Mouse (Mus musculus) erythroblast, adult 5-6 weeks (primary cell): ENCODE measurements around the gene Csnk1e. TPM values are rescaled to one million over a fixed set of nuclear protein-coding genes. Genes with fewer than 3 reads are reported as not detected.
"Not testable (repeated sequence)": the region's sequence is repeated elsewhere in the genome, so short reads cannot be mapped to it uniquely, and the experiment has no call there.

Experiments used
- ATAC-seq: replicated peaks from 2 replicates; pipeline ENCODE4 v1.8.0; 2016; ENCODE audit warnings: moderate number of reproducible peaks, mild to moderate bottlenecking, moderate TSS enrichment, inconsistent platforms; ENCODE audit not compliant: poor library complexity, low FRiP score, severe bottlenecking
- total RNA-seq, 2 experiments: library from RNA; stranded (forward) in 1 of 2; stranded (reverse) in 1 of 2; fragments of 150-400 nt in 1 of 2; fragments of 200-764, 138-1000 nt in 1 of 2; gene quantifications; 2 replicates each; pipeline versions ENCODE4 v1.2.3 to v1.2.4; 2015 to 2017; ENCODE audit warnings: low replicate concordance in 2 of 2

The Csnk1e gene
- total RNA-seq (2015; ENCODE audit: low replicate concordance) (13.2 and 14.6 TPM in 2 replicates), total RNA-seq (2017; ENCODE audit: low replicate concordance) (3.9 and 16.3 TPM in 2 replicates)

DNA sequence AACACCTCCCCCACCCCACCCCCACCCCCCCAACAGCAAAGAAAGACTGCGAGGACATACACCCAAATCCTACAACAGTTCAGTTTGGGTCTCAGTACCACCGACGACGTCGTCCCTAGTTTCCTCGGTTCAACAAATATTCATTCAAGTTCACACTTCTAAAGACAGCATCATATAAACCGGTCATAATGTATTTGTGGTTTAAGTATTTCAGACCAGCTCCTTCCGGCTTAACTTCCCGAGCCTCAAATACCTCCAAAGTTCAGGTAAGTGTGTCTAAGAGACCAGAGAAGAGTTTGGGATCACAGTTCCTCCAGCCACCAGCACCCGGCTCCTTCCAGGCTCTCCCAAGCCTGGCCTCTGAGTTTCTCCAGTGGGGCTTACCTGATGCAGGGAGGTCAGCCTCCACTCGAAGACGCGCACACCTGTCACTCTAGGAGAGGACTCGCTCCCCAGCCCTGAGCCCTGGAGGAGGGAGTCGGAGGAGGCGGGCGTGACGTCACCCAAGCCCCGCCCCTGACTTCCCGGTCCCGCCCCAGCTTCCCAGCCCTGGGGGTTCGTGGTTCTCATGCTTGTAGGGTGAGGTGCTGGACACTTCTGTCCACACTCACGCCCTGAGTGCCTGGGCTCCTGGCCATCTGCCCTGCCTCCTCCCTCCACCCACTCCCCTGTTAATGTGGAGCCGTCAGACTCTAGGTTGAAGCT is at the start of gene Csnk1e:
Gene Csnk1e, minus strand, starts transcription at position 461 of the 705 bp plus-strand sequence.
- no peak for ATAC-seq

DNA sequence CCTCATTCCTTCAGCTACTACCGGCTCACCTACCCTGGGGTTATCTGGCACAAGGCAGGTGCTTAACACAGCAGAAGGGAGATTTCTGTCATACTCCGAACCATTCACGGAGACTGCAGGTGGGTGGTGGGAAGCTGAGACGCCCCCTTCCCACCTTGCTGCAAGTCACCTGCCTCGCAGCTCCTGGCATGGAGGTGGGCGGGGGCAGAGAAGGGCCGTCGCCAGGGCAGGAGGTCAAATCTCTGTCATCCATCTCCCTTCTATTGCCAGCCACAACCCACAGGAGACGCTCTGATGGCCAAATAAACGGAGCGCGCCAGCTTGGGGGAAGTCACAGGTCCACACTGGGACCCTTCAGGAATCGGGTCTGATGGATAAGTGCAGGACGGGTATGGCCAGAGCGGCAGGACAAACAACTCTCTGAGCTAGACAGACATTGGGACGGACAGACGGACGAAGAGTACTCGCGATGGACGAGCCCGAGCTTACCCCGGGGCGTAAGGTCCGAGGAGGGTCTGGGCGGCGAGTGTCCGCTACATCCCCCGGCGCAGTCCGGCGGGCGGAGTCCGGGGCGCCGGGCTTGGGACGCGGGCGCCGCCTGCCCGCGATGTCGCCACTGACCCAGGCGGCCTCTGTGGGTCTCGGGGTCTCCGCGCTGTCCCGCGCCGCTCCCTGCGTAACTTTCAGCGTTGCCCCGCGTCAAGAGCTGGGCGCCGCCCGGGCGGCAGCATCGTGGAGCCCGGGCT is 49.5 kb upstream of the Csnk1e start, which contains the start of gene Kcnj4:
Gene Kcnj4, minus strand, starts transcription at position 535 of the 746 bp plus-strand sequence.
- ATAC-seq = no peak

DNA sequence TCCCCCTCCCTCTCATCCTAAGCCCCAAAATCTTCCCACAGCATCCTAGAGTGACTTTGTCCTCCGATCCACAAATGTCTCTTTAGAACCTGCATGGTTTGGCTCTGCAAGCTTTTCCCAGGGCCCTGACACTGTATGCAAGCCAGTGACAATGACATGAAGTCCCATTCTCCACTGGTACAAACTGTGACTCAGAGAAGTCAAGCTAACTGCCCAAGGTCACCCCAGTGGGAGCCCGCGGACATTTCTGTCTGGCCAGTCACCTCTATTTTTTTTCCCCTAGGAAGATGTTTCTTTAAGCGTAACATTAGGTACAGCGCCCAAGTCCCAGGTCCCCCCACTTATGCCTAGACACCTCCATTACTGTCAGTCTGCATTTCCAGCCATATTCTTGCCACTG is 48.1 kb upstream of the Csnk1e start:
- no peak for ATAC-seq

DNA sequence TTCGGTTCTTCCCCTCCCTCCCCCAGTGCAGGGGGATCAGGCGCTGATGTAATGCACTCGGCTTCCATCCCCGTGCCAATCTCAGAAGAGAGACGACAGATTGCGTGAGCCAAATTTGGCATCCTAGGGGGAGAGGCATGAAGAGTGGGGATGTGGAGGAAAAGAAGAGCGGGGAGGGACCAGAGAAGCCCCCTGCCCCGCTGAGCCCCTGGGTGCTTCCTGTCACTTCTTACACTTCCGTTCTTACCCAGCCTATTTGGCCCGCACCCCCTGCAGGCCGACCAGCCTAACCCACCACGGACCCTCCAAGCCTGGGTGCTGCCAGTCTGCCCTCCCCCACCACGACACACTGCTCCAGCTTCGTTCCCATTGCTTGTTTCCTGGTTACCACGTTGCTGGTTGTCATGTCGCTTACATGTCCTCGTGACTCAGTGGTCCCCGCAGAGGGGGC is 47.5 kb upstream of the Csnk1e start:
- no peak for ATAC-seq

DNA sequence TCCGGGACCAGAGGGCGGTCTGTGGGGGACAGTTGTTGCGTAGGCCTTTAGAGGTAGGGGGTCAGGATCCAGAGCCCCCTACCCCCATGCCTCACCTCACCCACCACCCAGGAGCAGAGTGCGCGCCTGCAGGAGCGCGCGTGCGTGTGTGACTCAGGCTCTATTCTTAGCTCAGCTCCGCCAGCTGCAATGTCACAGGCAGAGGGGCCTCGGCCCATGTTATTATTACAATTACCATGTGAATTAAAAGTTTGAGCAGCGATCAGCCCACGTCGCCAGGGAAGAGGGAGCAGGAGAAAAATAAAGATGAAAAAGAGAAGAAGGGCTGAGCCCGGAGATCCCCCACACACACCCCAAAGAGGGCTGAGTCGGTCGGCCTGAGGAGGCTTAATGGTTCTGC is 44.7 kb upstream of the Csnk1e start:
- no peak for ATAC-seq

DNA sequence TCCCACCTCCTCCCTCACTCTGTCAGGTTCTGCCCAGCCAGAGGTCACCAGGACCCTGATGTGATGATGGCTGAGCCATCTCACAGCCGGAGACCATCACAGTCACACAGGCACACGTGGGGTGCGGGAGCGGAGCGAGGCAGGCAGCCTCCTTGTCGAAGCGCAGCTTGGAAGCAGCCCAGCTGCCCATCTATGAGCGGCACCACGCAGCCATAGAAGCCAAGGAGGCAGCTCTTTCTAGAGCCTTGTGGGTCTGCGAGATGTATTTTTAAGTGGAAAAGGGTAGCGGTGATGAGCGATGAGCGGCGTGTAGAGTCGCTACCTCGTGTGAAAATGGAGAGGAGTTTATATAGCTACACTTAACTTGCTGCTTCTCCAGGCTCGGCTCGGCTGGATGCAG is 38.2 kb upstream of the Csnk1e start:
- ATAC-seq = no peak

DNA sequence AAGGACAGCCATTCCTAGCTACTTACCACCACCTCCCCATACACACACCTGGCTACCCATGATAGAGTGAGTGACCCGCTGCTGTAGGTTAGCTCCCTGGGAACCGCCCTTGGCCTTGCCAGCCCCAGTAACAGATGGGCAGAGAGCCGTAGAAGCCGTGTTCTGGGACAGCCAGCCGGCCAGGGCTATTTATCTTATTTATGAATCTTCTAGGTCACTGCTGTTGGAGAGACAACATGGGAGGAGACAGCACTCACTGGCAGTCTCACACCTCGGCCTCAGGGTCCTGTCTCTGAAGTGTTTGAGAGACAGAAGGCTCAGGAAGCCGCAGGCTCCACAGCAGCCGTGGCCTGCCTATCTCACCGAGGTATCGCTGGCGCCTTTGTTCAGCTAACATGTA is 34.1 kb upstream of the Csnk1e start:
- ATAC-seq = no peak

DNA sequence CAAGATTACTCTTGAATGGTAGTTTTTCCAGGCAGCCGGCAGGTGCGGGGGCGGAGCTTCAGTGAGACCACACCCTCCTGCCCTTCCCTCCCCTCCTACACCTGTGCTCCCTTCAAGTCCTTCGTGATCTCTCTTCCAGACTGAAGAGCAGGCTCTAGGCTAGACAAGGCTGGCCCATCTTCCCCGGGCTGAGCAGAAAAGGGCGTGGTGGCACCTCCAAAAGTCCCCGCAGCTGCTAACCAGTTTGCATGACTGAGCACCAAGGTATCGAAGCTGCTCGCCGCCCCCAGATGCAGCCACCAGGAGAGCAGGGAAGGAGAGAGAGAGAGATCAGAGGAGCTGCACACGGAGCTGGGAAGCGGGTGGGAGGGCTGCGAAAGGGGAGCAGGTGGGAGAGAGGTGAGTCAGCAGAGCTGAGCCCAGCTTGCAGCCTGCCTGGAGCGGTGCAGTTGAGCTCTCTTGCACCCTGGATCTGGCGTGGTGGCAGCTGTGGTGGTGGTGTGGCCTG is 25.9 kb upstream of the Csnk1e start:
- ATAC-seq = no peak

DNA sequence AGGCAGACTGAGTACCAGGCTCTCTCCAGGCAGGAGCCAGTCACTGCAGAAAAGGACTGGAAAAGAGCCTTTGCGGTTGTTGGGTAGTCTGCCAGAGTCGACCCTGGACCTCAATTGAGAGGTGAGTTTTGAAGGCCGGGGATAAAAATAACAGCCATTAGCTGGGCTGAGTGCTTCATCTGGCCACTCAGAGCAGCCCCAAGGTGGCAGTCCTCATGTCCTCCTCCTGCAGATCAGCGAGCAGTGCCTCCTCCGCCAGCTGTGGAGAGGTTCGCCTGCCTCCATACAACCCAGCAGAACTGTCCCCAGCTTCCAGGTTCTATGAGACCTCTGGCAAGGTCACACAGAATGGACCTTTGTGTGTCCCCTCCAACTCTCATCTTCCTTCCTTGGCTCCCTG is 21.9 kb upstream of the Csnk1e start:
- ATAC-seq = no peak

DNA sequence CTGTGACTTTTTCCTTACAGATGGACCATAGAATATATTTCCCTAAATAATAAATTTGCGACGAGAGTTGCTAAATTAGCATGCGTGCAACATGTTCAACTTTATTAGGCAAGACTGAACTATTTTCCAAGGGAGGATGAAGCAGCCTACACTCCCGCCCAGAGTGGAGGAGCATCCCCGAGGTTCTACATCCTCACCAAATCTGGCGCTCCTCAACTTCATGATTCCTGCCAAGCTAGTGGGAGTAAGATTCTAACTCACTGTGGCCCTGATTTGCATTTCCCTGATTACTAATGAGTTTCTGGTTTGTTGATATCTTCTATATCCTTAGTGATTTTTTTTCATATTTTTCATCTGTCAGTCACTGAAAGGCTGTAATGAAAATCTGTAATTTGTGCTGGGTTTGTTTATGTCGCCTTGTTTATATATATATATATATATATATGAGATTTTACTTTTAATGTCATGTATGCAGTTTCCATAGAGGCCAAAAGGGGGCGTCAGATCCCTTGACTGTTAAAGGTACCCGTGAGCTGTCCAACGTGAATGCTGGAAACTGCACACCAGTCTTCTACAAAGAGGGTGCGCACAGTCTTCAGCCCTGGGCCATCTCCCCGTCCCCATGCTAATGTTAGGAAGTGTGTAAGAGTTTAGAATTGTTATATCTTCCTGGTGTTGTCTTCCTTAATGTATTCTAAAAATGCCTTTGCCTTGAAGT is 18.4 kb upstream of the Csnk1e start:
- ATAC-seq = no peak

DNA sequence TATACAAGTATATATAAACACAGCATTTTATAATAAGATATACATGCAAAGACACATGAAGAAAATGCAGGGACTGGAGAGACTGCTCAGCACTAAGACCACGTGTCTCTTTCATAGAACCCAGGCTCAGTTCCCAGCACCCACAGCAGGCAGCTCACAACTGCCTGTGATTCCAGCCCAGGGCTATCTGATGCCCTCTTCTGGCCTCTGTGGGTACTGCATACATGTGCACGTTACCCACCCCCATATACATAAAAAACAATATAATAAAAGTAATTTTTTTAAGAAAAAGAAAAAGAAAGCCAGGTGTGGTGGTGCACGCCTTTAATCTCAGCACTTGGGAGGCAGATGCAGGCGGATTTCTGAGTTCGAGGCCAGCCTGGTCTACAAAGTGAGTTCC is 17.7 kb upstream of the Csnk1e start:
- no peak for ATAC-seq

DNA sequence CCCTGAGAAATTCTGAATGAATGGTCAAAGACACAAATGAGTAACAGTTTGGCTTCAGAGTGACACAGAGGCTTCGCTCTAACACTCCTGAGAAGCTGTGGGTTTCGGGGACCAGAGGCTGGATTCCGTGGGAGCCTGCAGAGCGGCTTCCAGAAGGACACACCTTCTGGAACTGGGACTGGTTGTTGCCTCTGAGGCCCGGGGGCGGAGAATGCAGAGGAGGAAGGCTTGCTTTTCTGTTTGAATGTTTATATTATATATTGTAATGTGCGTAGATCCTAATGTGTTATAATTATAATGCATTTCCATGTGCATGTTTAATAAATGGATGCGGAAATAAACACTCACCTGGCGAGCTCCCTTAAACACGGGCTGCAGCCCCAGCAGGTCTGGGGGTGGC is 15.7 kb upstream of the Csnk1e start:
- ATAC-seq = no peak

DNA sequence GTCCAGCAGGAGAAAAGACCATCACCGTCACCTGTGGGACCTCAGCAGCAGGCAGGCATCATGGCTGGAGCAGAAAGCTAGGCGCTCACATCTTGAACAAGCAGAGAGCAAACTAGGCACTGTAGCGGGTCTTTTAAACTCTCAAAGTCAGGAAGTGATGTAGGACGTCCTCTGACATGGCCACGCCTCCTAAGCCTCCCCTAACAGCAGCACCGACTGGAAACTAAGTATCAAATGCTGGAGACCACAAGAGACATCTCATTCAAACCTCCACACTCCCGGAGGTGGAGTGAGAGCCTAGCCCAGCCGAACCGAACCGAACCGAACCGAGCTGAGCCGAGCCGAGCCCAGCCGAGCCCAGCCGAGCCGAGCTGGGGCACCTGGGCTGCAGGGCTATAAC is 15.2 kb upstream of the Csnk1e start:
- no peak for ATAC-seq

DNA sequence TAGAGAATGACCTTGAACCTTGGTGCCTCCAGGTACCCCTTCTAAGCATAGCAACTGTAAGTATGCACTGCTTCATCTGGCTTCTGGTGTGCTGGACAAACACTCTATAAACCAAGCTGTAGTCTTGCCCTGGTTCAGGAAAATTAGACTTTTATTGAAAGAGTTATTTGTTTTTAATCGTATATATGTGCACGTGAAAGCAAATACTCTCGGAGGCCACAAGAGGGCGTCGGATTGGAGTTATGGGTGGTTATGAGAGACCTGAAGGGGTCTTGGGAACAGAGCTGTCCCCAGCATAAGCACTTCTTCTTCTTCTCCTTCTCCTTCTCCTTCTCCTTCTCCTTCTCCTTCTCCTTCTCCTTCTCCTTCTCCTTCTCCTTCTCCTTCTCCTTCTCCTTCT is 14.2 kb upstream of the Csnk1e start:
- no peak for ATAC-seq

DNA sequence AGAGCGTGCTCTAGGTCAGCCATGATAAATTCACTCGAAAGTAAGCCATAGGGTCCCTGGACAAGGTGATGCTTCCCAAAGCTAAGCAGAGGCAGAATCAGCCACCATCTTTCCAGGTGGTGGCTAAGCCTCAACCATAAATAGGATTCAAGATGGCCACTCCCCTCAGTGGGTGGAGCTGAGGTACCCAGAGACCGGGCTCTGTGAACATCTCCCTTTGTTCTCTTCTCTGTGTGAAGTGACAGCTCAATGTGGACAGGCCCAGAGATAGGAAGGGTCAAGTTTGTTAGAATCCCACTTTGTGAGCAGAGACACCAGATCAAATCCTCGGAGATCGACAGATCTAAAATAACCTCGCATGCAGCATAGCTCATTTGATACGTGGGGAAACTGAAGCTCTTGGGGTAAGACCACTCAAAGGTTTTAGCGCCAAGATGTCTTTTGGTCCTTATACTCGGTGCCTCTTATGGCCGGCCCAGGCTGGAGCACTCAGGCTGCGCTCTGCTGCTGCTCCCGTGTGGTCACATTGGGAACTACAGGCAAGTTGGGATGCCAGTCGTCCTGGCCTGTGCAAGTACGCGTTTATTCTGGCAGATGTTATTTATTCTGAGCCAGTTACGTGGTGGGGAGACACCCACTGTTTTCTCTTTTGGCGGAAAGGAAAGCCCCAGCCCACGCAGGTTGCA is 11.4 kb upstream of the Csnk1e start:
- ATAC-seq = peak; percentile 85

DNA sequence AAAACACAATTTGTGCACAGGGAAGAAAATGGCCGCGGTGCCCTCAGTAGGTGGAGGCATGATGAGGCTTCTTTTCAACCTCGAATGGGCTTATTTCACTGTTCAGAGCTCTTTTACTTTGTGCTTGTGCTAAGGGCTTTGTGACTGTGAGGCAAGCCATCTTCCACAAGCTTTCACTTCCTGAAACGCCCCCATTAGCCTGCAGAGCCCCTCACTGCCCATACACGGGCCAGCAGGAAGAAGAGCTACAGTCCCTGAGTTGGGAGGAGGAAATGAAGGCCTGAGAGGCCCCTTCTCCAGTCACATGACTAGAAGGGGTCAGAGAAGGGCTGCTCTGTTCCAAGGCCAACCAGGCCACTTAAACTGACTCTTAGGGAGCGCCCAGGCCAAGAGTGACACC is 1.2 kb upstream of the Csnk1e start:
- ATAC-seq = no peak

DNA sequence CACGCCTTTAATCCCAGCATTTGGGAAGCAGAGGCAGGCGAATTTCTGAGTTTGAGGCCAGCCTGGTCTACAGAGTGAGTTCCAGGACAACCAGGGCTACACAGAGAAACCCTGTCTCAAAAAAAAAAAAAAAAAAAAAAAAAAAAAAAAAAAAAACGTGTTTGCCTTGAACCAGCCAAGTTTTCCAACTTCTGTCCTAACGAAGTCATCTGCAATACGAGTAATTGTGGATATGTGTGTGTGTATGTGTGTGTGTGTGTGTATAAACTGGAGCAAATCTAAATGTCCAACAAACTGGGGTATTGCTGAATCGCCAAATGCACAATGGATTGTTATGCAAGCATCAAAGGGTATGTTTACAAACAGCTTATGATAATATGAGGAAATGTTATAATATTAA is 738 bp upstream of the Csnk1e start:
- ATAC-seq = not testable (repeated sequence)

DNA sequence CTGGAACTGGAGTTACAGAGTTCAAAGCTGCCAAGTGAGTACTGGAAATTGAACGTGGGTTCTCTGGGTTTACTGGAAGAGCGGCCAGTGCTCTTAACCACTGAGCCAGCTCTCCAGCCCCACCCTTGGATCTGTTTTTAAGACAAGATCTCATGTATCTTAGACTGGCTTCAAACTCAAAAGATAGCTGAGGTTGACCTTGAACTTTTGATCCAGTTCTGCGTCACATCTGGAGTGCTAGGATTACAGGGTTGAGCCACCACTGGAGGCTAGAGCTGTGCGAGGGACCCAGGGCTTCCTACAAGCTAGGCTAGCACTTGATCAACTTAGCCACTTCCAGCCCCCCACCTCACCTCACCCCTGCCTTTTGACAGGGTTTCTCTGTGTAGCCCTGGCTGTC is 1.5 kb downstream of the Csnk1e start:
- ATAC-seq = no peak

DNA sequence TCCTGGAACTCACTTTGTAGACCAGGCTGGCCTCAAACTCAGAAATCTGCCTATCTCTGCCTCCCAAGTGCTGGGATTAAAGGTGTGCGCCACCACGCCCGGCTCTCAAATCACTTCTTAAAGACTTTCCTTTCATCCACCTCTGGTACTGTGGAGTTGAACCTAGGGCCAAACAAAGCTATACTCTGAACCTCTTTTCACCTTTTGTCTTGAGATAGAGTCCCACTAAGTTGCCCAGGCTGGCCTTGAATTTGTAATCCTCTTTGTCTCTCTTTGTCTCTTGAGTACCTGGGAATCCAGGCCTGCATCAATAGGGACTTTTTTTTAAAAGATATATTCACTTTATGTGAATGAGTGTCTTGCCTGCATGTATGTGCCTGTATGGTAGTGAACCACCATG is 7.3 kb downstream of the Csnk1e start:
- no peak for ATAC-seq
